Mouse (Mus musculus) liver, adult 2 months (tissue): ENCODE measurements at regions not wholly inside any gene's neighbourhood (a gene's known extent, or its start where the extent isn't known, plus 50 kb on each side); places are given as distances from the start of the nearest gene placed in this dataset.
A peak's percentile ranks its signal among the peaks of the same experiment; 100 is the strongest.

ENCODE experiments used
- DNase-seq: peaks from one replicate; pipeline ENCODE4 v3.0.0-alpha.2; 2011; ENCODE audit warnings: low read depth, low spot score; ENCODE audit errors: extremely low read depth
- H3K27ac ChIP-seq: fragments of 200-500 bp; replicated peaks from 2 replicates; pipeline ENCODE4 v1.5.1; 2012; ENCODE audit warnings: low read depth, mild to moderate bottlenecking, control low read depth, inconsistent platforms, low read length; ENCODE audit not compliant: insufficient read depth
- H3K27me3 ChIP-seq: fragments of 200-500 bp; 2 replicates; pipeline ENCODE4 v1.6.1; 2012; ENCODE audit warnings: mild to moderate bottlenecking, moderate library complexity, low read length, inconsistent platforms; ENCODE audit not compliant: control insufficient read depth, insufficient read depth
- H3K36me3 ChIP-seq: fragments of 200-500 bp; 2 replicates; pipeline ENCODE4 v1.6.1; 2012; ENCODE audit warnings: low read length, inconsistent platforms; ENCODE audit not compliant: control insufficient read depth, insufficient read depth
- H3K4me1 ChIP-seq: fragments of 200-500 bp; 2 replicates; pipeline ENCODE4 v1.6.1; 2011; ENCODE audit warnings: low read length; ENCODE audit not compliant: control insufficient read depth, insufficient read depth
- H3K4me3 ChIP-seq: fragments of 200-500 bp; 2 replicates; pipeline ENCODE4 v1.5.1; 2011; ENCODE audit warnings: low read depth, mild to moderate bottlenecking, control low read depth, low read length, moderate library complexity; ENCODE audit not compliant: insufficient read depth
- H3K79me2 ChIP-seq: fragments of 200-500 bp; 2 replicates; pipeline ENCODE4 v1.6.1; 2012; ENCODE audit warnings: inconsistent platforms, mild to moderate bottlenecking, low read length, moderate library complexity; ENCODE audit not compliant: control insufficient read depth, insufficient read depth
- H3K9ac ChIP-seq: fragments of 200-500 bp; 2 replicates; pipeline ENCODE4 v1.6.1; 2012; ENCODE audit warnings: low read depth, mild to moderate bottlenecking, control low read depth, inconsistent platforms, low read length
- CTCF ChIP-seq: fragments of 200-500 bp; IDR thresholded peaks from 2 replicates; pipeline ENCODE4 v1.5.1; 2011; ENCODE audit warnings: low read depth, low read length, control low read depth
- POLR2A ChIP-seq: fragments of 200-500 bp; IDR thresholded peaks from 2 replicates; pipeline ENCODE4 v1.6.1; 2011; ENCODE audit warnings: low read length, control low read depth; ENCODE audit not compliant: insufficient read depth; ENCODE audit errors: extremely low read depth
- WGBS: fragments of 180-500 bp; shearing (Covaris S2); methylation state at CpG from one replicate; pipeline ENCODE4 v1.1.7; 2018; 5-methylcytosine and 5-hydroxymethylcytosine counted together

DNA sequence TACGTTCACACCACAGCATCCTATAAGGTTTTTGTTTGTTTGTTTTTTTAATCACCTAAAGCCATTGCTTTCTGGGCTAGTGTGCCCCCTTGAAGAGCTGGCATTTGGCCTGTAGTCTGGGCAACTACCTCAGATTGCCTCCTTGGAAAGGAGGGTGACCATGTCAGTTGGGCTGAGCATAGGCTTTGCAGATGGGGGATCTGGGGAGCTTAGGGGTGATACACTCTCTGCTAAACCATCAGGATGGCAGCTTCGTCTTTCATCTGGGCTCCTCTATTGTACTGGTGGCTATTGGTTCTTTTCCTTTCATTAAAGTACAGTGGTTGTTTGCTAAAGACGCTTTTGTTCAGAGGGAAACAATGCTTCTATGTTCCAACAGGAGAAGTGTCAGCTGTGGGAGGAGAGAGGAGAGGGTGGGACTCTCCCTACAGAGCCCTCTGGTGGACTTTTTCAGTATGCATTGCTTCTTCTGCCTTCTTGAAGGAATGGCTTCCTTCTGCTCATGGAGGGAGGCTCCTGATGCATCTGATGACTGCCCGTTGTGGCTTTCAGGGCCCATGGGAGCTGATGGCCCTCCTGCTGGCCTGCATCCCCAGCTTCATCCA is 196.8 kb downstream of the Pten start:
- no peak for DNase-seq
- TF ChIP-seq CTCF: peak; percentile 45
- TF ChIP-seq POLR2A: no peak
- no peaks in the 10 kb centered on the region for H3K79me2 ChIP-seq
- H3K27ac ChIP-seq: no peak overlapping the region
- 71% methylated on average over 4 of the region's 4 CpGs for WGBS
- no peaks in the 10 kb centered on the region for H3K27me3 ChIP-seq
- H3K36me3 ChIP-seq: no peaks in the 10 kb centered on the region
- H3K4me3 ChIP-seq: no peak overlapping the region
- H3K9ac ChIP-seq: no peak overlapping the region
- 0 out of 2 replicates have a peak, but pooled peaks cover 2% of the 10 kb centered on the region for H3K4me1 ChIP-seq

- DNase-seq: no peak
- no peaks in the 10 kb centered on the region for H3K36me3 ChIP-seq
- 98% methylated on average over 3 of the region's 3 CpGs for WGBS
- H3K4me3 ChIP-seq: no peak overlapping the region
- H3K9ac ChIP-seq: no peak overlapping the region
- no peak overlapping the region for H3K27ac ChIP-seq
- TF ChIP-seq CTCF (no peak), POLR2A (no peak)
- H3K79me2 ChIP-seq: no peaks in the 10 kb centered on the region
- no peaks in the 10 kb centered on the region for H3K27me3 ChIP-seq
- 0 out of 2 replicates have a peak, but pooled peaks cover 2% of the 10 kb centered on the region for H3K4me1 ChIP-seq
Measured at GRCm38 (mm10) chr19:32954942-32955341, 197.6 kb downstream of the Pten start.

- Histone ChIP-seq H3K4me1 (peaks cover 4% of the 10 kb centered on the region; the same call in 1 of the 2 replicates), H3K79me2 (no peaks in the 10 kb centered on the region), H3K36me3 (no peaks in the 10 kb centered on the region), H3K27me3 (no peaks in the 10 kb centered on the region), H3K4me3 (peak overlapping the region; percentile 28), H3K9ac (no peak overlapping the region), H3K27ac (no peak overlapping the region)
- TF ChIP-seq POLR2A: no peak
- TF ChIP-seq CTCF: no peak
- 24% methylated on average over 9 of the region's 9 CpGs for WGBS
- DNase-seq: no peak
Measured at GRCm38 (mm10) chr19:32956143-32956915, 199.0 kb downstream of the Pten start.

GRCm38 (mm10) chr19:32956916-32957558 is 199.7 kb downstream of the Pten start:
- H3K79me2 ChIP-seq: no peaks in the 10 kb centered on the region
- no peaks in the 10 kb centered on the region for H3K36me3 ChIP-seq
- H3K4me1 ChIP-seq: peaks cover 4% of the 10 kb centered on the region; the same call in 1 of the 2 replicates
- no peak overlapping the region for H3K27ac ChIP-seq
- peak overlapping the region; percentile 28 for H3K4me3 ChIP-seq
- no peaks in the 10 kb centered on the region for H3K27me3 ChIP-seq
- no peak overlapping the region for H3K9ac ChIP-seq
- TF ChIP-seq CTCF (no peak), POLR2A (no peak)
- DNase-seq: peak; percentile 28
- 14% methylated on average over 13 of the region's 13 CpGs for WGBS

- H3K79me2 ChIP-seq: no peaks in the 10 kb centered on the region
- H3K4me1 ChIP-seq: peaks cover 3% of the 10 kb centered on the region; the same call in 1 of the 2 replicates
- WGBS: 97% methylated on average over 4 of the region's 4 CpGs
- H3K27ac ChIP-seq: no peak overlapping the region
- no peak overlapping the region for H3K4me3 ChIP-seq
- TF ChIP-seq CTCF (no peak), POLR2A (no peak)
- no peaks in the 10 kb centered on the region for H3K27me3 ChIP-seq
- no peaks in the 10 kb centered on the region for H3K36me3 ChIP-seq
- no peak for DNase-seq
- no peak overlapping the region for H3K9ac ChIP-seq
Measured at GRCm38 (mm10) chr19:32958276-32958675, 201.0 kb downstream of the Pten start.

DNA sequence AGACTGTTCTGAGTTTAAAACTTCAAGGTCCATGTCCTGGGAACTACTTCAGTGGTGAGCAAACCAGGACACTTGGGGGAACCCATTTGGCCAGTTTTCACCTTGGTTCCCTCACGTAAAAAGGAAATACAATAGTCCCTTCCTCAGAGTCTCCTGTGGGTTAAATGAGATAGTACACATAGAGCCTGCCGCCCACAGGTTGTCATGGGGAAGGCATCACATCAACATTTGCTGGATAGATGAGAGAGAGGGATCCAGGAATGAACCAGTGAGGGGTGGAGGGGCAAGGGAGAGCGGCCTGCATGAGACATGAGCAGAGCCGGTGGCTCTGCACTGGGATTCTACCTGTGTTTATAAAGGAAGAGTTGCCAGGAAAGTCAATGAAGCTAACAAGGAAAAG is 201.5 kb downstream of the Pten start:
- H3K36me3 ChIP-seq: no peaks in the 10 kb centered on the region
- H3K27me3 ChIP-seq: no peaks in the 10 kb centered on the region
- TF ChIP-seq POLR2A (no peak), CTCF (no peak)
- H3K9ac ChIP-seq: no peak overlapping the region
- DNase-seq: no peak
- H3K27ac ChIP-seq: no peak overlapping the region
- WGBS: 94% methylated on average over 4 of the region's 4 CpGs
- H3K4me1 ChIP-seq: peaks cover 2% of the 10 kb centered on the region; the same call in 1 of the 2 replicates
- no peak overlapping the region for H3K4me3 ChIP-seq
- no peaks in the 10 kb centered on the region for H3K79me2 ChIP-seq
